Mouse (Mus musculus) spleen, adult 10 weeks (tissue): ENCODE data around the gene Zfp963. TPM values are rescaled to one million over a fixed set of nuclear protein-coding genes. Genes with fewer than 3 reads are reported as not detected.

ENCODE experiments used
- polyA plus RNA-seq: library from polyadenylated mRNA; stranded (reverse); fragments of 350-450 nt; fragmentation: Illumina TruSeq; extraction: RNeasy Lipid Tissue Mini Kit (QIAGEN cat#74804); gene quantifications from one replicate; pipeline ENCODE4 v1.2.3, GENCODE M21; 2015; ENCODE audit warnings: low replicate concordance; ENCODE audit not compliant: insufficient read depth

The Zfp963 gene
- 11.5 TPM for polyA plus RNA-seq

GRCm38 (mm10) chr8:69749544-69750454 lies at the start of gene Zfp963:
Gene Zfp963, minus strand, starts transcription at chr8:69749970.

DNA sequence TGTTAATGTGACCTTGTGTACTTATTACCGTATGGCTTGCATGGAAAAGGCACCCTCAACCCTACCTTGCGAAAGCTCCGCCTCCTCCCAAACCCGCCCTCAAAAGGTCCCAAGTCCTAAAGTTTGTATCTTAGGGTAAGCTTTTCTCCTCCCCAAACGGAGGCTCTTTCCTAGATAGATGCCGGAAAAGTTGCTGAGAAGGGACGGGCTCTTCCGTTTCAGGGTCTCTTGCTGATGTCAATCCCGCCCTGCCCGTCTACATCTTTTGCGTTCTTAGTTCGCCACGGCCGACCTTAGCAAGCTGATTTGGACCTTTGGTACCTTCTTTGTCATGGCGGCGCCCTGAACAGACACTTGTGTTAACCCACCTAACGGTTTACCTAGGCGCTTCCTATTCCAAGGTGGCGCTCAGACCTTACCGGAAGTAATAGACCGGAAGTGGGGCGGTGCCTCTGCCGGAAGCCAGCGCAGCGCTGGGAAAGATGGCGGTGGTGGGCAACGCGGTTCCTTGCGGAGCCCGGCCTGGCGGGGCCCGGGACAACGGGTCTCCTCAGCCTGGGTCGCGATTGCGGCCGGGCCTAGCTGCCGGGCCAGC lies 41.1 kb upstream of the Zfp963 start, which contains the start of the genes Atp13a1 and Zfp866:
TSS of gene Atp13a1 (plus strand) at position 391 of the 595 bp plus-strand sequence.
TSS of gene Zfp866 (minus strand) at position 406 of the 595 bp plus-strand sequence.

GRCm38 (mm10) chr8:69774503-69775148 lies 24.9 kb upstream of the Zfp963 start, which contains the start of gene Gm20422:
Gene Gm20422, minus strand, starts transcription at chr8:69774886.

DNA sequence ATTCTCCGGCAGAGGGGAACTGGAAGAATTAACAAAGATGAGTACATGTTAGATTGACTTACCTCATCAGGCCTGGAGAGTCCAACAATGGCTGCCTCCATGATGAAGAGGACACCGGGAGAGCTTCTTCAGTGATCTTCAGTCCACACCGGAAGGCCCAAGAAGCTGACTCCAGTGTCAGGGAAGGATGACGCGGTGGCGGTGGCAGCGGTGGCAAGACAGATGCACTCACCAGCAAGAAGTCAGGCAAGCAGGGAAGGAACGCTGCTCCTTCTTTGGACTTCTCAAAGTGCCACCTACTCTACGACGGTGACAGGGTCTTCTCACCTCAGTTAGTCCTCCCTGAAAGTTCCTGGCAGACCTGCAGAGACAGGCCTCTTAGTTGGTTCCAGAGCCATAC lies 39.1 kb downstream of the Zfp963 start, which contains the start of gene Zfp869:
TSS of gene Zfp869 (minus strand) at position 101 of the 400 bp plus-strand sequence.

Other genes with a start within 250 kb of the Zfp963 start
- not detected for gene Gm7697, start 227.0 kb downstream of the Zfp963 start, polyA plus RNA-seq
- 29.8 TPM for gene Zfp868, start 124.4 kb downstream of the Zfp963 start, polyA plus RNA-seq
- 3.1 TPM for gene Zfp964, start 95.5 kb downstream of the Zfp963 start, polyA plus RNA-seq
- gene Zfp869, start 39.2 kb downstream of the Zfp963 start, polyA plus RNA-seq: 88.7 TPM
- gene Gm20422, start 24.9 kb upstream of the Zfp963 start, polyA plus RNA-seq: 1.4 TPM
- gene Atp13a1, start 41.2 kb upstream of the Zfp963 start, polyA plus RNA-seq: 16.8 TPM
- 62.4 TPM for gene Zfp866, start 41.2 kb upstream of the Zfp963 start, polyA plus RNA-seq
- gene Gmip, start 58.7 kb upstream of the Zfp963 start, polyA plus RNA-seq: 168 TPM
- gene Lpar2, start 72.5 kb upstream of the Zfp963 start, polyA plus RNA-seq: 6.1 TPM
- 8.6 TPM for gene Pbx4, start 82.5 kb upstream of the Zfp963 start, polyA plus RNA-seq
- not detected for gene Cilp2, start 137.7 kb upstream of the Zfp963 start, polyA plus RNA-seq
- not detected for gene Tssk6, start 152.2 kb upstream of the Zfp963 start, polyA plus RNA-seq
- gene Ndufa13, start 152.6 kb upstream of the Zfp963 start, polyA plus RNA-seq: 13.6 TPM
- not detected for gene Yjefn3, start 152.7 kb upstream of the Zfp963 start, polyA plus RNA-seq
- 21.0 TPM for gene Gatad2a, start 246.4 kb upstream of the Zfp963 start, polyA plus RNA-seq